Mouse (Mus musculus): ENCODE data around the gene Tmigd1. TPM values are rescaled to one million over a fixed set of nuclear protein-coding genes. Genes with fewer than 3 reads are reported as not detected.

Gene Tmigd1
- polyA plus RNA-seq, 1 experiment from 2014 or later: not detected

GRCm38 (mm10) chr11:76945386-76946202 lies 43.6 kb downstream of the Tmigd1 start:
- peak overlapping the region; percentile 71 for H3K9ac ChIP-seq
- ATAC-seq (ENCODE audit: low FRiP score, low read depth): peak; percentile 96
- H3K36me3 ChIP-seq: 0 out of 2 replicates have a peak, but pooled peaks cover 3% of the 10 kb centered on the region
- H3K4me1 ChIP-seq (replicated peaks): peaks cover 15% of the 10 kb centered on the region
- peak overlapping the region; percentile 78 for H3K27ac ChIP-seq (replicated peaks)
- peak overlapping the region; percentile 68 for H3K4me3 ChIP-seq
- peak overlapping the region; percentile 69 for H3K4me2 ChIP-seq
- under 1% methylated on average over 58 of the region's 58 CpGs for WGBS
- no peaks in the 10 kb centered on the region for H3K9me3 ChIP-seq
- no peaks in the 10 kb centered on the region for H3K27me3 ChIP-seq

GRCm38 (mm10) chr11:76946203-76946585 lies 44.2 kb downstream of the Tmigd1 start:
- WGBS: 3% methylated on average over 8 of the region's 8 CpGs
- Histone ChIP-seq H3K36me3 (peaks cover 5% of the 10 kb centered on the region), H3K9ac (peak overlapping the region; percentile 71), H3K27ac (replicated peaks) (no peak overlapping the region), H3K4me2 (peak overlapping the region; percentile 69), H3K4me1 (replicated peaks) (peaks cover 15% of the 10 kb centered on the region), H3K27me3 (no peaks in the 10 kb centered on the region), H3K9me3 (no peaks in the 10 kb centered on the region), H3K4me3 (peak overlapping the region; percentile 68)
- no peak for ATAC-seq (ENCODE audit: low FRiP score, low read depth)

GRCm38 (mm10) chr11:76953536-76953935 lies 51.6 kb downstream of the Tmigd1 start:
- 97% methylated on average over 2 of the region's 2 CpGs for WGBS
- Histone ChIP-seq H3K9me3 (no peaks in the 10 kb centered on the region), H3K27ac (replicated peaks) (no peak overlapping the region), H3K4me1 (replicated peaks) (no peaks in the 10 kb centered on the region), H3K4me3 (no peak overlapping the region), H3K27me3 (no peaks in the 10 kb centered on the region), H3K36me3 (peaks cover 61% of the 10 kb centered on the region), H3K4me2 (no peak overlapping the region), H3K9ac (no peak overlapping the region)
- ATAC-seq (ENCODE audit: low FRiP score, low read depth): no peak

- H3K9me3 ChIP-seq: no peaks in the 10 kb centered on the region
- H3K9ac ChIP-seq: no peak overlapping the region
- peaks cover 79% of the 10 kb centered on the region for H3K36me3 ChIP-seq
- H3K27ac ChIP-seq (replicated peaks): no peak overlapping the region
- no peaks in the 10 kb centered on the region for H3K4me1 ChIP-seq (replicated peaks)
- no peaks in the 10 kb centered on the region for H3K27me3 ChIP-seq
- no peak overlapping the region for H3K4me3 ChIP-seq
- no peak overlapping the region for H3K4me2 ChIP-seq
- WGBS: 98% methylated on average over 3 of the region's 3 CpGs
- no peak for ATAC-seq (ENCODE audit: low FRiP score, low read depth)
Measured at GRCm38 (mm10) chr11:76965703-76966102, 63.7 kb downstream of the Tmigd1 start.

Other genes with a start within 250 kb of the Tmigd1 start
- gene Bhlha9, start 229.7 kb upstream of the Tmigd1 start, polyA plus RNA-seq (2015; fragmentation: Nextera tagmentation; extraction: Ambion mirVana): 1.3 and 1.7 TPM in 2 replicates
- gene Trarg1, start 222.4 kb upstream of the Tmigd1 start, polyA plus RNA-seq (2015; fragmentation: Nextera tagmentation; extraction: Ambion mirVana): 0.82 and 2.8 TPM in 2 replicates
- 24.3 and 25.4 TPM in 2 replicates for gene Gosr1, start 138.6 kb upstream of the Tmigd1 start, polyA plus RNA-seq (2015; fragmentation: Nextera tagmentation; extraction: Ambion mirVana)
- gene Cpd, start 55.1 kb upstream of the Tmigd1 start, polyA plus RNA-seq (2015; fragmentation: Nextera tagmentation; extraction: Ambion mirVana): 5.4 and 6.3 TPM in 2 replicates
- gene Blmh, start 22.6 kb downstream of the Tmigd1 start, polyA plus RNA-seq (2015; fragmentation: Nextera tagmentation; extraction: Ambion mirVana): 131 and 136 TPM in 2 replicates
- gene Slc6a4, start 96.4 kb downstream of the Tmigd1 start, polyA plus RNA-seq (2015; fragmentation: Nextera tagmentation; extraction: Ambion mirVana): 8.5 and 9.3 TPM in 2 replicates
- gene Nsrp1, start 176.3 kb downstream of the Tmigd1 start, polyA plus RNA-seq (2015; fragmentation: Nextera tagmentation; extraction: Ambion mirVana): 53.7 and 54.3 TPM in 2 replicates

All from hindbrain, embryonic 15.5 days (tissue).